Mouse (Mus musculus): ENCODE measurements around the gene Mpped2. TPM values are rescaled to one million over a fixed set of nuclear protein-coding genes. Genes with fewer than 3 reads are reported as not detected.
A peak's percentile ranks its signal among the peaks of the same experiment; 100 is the strongest.

Mpped2 gene
- polyA plus RNA-seq, 1 experiment from 2014 or later, result 102 TPM

DNA sequence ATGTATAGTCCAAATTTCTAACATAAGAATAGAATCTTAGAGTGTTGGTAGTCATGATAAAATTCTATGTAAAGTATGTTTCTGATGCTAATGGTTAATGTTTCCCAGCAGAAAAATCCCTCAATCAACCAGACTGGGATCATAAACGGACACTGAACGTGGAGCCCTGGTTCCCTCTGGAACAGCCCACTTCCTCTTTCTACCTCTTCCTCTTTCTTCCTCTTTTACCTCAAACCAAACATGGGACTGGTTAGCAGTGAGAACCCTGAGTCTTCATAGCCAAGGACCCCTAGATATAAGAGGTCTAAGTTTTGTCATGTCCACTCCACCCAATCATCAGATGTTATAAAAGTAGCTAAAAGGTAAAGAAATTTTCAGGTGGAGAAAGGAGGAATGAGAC lies 132.4 kb downstream of the Mpped2 start:
- no peaks in the 10 kb centered on the region for H3K9me3 ChIP-seq (replicated peaks; ENCODE audit: control insufficient read depth, low read length)
- no peak overlapping the region for H3K4me2 ChIP-seq (ENCODE audit: low read depth, low read length)
- H3K27me3 ChIP-seq (ENCODE audit: control insufficient read depth, insufficient read depth, low read length), result no peaks in the 10 kb centered on the region; the same call in 1 of the 2 replicates
- H3K36me3 ChIP-seq (replicated peaks; ENCODE audit: control insufficient read depth, insufficient read depth, low read depth, low read length), result no peaks in the 10 kb centered on the region
- H3K4me3 ChIP-seq (ENCODE audit: low read depth, low read length), result no peak overlapping the region
- no peak overlapping the region for H3K27ac ChIP-seq (replicated peaks; ENCODE audit: low read depth, low read length)
- WGBS, result 66% methylated on average over 2 of the region's 2 CpGs
- DNase-seq (ENCODE audit: low spot score), result no peak
- peaks cover 4% of the 10 kb centered on the region; the same call in 1 of the 2 replicates for H3K4me1 ChIP-seq (ENCODE audit: control insufficient read depth, insufficient read depth, low read length)
- ATAC-seq (replicated peaks; ENCODE audit: insufficient number of reproducible peaks, low FRiP score, low TSS enrichment, low read depth), result no peak
- no peak overlapping the region for H3K9ac ChIP-seq (replicated peaks; ENCODE audit: low read length)

DNA sequence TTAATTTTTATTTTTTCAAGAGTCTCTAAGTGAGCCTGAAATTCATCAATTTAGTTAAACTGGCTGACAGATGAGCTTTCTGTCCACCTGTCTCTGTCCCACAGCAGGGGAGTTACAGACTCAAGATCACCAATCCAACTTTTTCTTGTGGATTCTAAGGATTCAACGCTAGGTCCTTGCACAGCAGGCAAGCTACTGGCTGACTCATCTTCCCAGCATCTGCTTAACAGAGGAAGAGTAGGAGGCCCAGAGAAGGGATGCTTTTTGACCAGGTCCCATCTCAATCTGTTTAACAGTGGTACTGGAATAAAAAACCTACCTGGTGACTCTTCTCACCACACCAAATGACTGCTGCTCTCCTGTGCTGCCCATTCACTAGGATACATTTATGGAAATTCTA lies 133.0 kb downstream of the Mpped2 start:
- Histone ChIP-seq H3K4me2 (ENCODE audit: low read depth, low read length) (no peak overlapping the region), H3K4me3 (ENCODE audit: low read depth, low read length) (no peak overlapping the region), H3K27ac (replicated peaks; ENCODE audit: low read depth, low read length) (no peak overlapping the region), H3K9me3 (replicated peaks; ENCODE audit: control insufficient read depth, low read length) (no peaks in the 10 kb centered on the region), H3K4me1 (ENCODE audit: control insufficient read depth, insufficient read depth, low read length) (peaks cover 4% of the 10 kb centered on the region; the same call in 1 of the 2 replicates), H3K9ac (replicated peaks; ENCODE audit: low read length) (no peak overlapping the region), H3K36me3 (replicated peaks; ENCODE audit: control insufficient read depth, insufficient read depth, low read depth, low read length) (no peaks in the 10 kb centered on the region), H3K27me3 (ENCODE audit: control insufficient read depth, insufficient read depth, low read length) (no peaks in the 10 kb centered on the region; the same call in 1 of the 2 replicates)
- 63% methylated on average over 1 of the region's 1 CpGs for WGBS
- DNase-seq (ENCODE audit: low spot score) (no peak), ATAC-seq (replicated peaks; ENCODE audit: insufficient number of reproducible peaks, low FRiP score, low TSS enrichment, low read depth) (no peak)

DNA sequence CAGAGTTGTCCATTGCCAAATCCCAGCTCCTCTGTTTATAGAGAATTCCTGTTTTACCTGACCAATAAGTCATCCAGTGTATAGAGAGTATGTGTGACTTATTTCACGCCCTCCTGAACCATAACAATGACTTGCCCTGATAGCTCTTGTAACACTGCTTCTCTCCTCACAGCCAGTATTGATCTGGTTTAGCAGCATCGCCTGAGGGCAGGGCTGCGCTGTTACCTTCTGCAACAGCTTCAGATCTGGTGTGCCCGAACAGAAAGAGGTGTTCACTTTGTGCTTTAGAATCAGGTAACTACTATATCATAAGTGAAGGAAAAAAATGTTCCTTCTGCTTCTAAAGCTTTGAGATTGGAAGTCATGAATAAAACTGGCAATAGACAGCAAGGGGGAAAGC lies 133.7 kb downstream of the Mpped2 start:
- Histone ChIP-seq H3K27ac (replicated peaks; ENCODE audit: low read depth, low read length) (no peak overlapping the region), H3K27me3 (ENCODE audit: control insufficient read depth, insufficient read depth, low read length) (no peaks in the 10 kb centered on the region), H3K4me2 (ENCODE audit: low read depth, low read length) (no peak overlapping the region), H3K36me3 (replicated peaks; ENCODE audit: control insufficient read depth, insufficient read depth, low read depth, low read length) (no peaks in the 10 kb centered on the region), H3K4me1 (ENCODE audit: control insufficient read depth, insufficient read depth, low read length) (peaks cover 4% of the 10 kb centered on the region; the same call in 1 of the 2 replicates), H3K9ac (replicated peaks; ENCODE audit: low read length) (no peak overlapping the region), H3K9me3 (replicated peaks; ENCODE audit: control insufficient read depth, low read length) (no peaks in the 10 kb centered on the region), H3K4me3 (ENCODE audit: low read depth, low read length) (no peak overlapping the region)
- no peak for ATAC-seq (replicated peaks; ENCODE audit: insufficient number of reproducible peaks, low FRiP score, low TSS enrichment, low read depth)
- DNase-seq (ENCODE audit: low spot score), result no peak
- 62% methylated on average over 4 of the region's 4 CpGs for WGBS

DNA sequence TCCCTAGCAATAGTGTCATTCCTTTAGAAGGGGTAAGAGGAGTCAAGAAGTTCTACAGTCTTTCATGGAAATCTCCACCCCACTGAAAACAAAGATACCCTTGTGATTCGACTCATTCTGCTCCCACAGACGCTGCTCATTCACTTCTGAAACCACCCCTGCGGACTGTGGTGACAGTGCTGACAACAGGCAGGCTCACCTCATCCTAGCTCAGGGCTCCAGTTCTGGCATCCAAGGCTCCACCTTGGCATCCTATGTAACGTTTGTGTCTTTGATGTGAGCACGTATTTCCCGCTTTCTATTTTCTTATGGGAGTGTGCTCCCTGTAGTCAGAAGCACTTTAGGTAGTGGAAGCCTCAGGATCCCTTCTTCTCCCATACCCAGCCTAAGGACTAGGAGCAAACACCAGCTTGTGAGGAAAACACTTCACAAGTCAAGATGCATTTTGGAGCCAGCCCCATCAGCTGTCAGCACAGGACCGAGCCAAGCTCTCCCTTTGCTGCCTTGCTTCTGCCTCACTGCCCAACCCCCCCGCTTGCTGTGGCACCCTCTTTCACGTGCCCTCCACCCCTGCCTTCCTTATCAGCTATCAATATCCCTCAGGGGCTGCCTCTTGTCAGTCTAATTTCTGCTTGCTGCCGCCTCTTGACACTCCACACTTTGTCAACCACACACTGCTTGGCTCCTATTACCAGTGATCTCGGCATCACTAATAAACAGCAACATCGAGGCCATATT lies 135.7 kb downstream of the Mpped2 start:
- no peaks in the 10 kb centered on the region for H3K36me3 ChIP-seq (replicated peaks; ENCODE audit: control insufficient read depth, insufficient read depth, low read depth, low read length)
- H3K4me1 ChIP-seq (ENCODE audit: control insufficient read depth, insufficient read depth, low read length), result peaks cover 4% of the 10 kb centered on the region; the same call in 1 of the 2 replicates
- H3K27me3 ChIP-seq (ENCODE audit: control insufficient read depth, insufficient read depth, low read length), result no peaks in the 10 kb centered on the region
- DNase-seq (ENCODE audit: low spot score), result no peak
- no peak overlapping the region for H3K9ac ChIP-seq (replicated peaks; ENCODE audit: low read length)
- no peak for ATAC-seq (replicated peaks; ENCODE audit: insufficient number of reproducible peaks, low FRiP score, low TSS enrichment, low read depth)
- H3K9me3 ChIP-seq (replicated peaks; ENCODE audit: control insufficient read depth, low read length), result no peaks in the 10 kb centered on the region
- H3K4me2 ChIP-seq (ENCODE audit: low read depth, low read length), result no peak overlapping the region
- H3K27ac ChIP-seq (replicated peaks; ENCODE audit: low read depth, low read length), result no peak overlapping the region
- H3K4me3 ChIP-seq (ENCODE audit: low read depth, low read length), result no peak overlapping the region
- WGBS, result 38% methylated on average over 12 of the region's 12 CpGs

DNA sequence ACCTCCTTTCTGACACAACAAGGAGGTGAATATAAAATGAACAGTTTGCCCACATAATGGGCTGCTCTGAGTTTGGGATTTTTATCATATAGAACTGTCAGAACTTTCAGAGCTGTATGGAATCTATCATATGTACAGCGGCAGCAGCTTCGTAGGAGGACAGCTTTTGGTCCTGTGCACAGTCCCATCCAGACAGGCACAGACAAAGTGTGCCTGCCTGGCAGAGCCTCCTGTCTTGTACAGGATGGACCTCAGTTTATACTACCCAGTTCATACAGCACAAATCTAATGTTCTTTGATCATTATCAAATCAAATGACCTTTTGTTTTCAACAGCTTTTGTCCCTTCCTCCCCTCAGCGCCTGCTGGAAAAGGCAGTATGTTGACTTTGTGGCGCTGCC lies 136.4 kb downstream of the Mpped2 start:
- Histone ChIP-seq H3K9ac (replicated peaks; ENCODE audit: low read length) (no peak overlapping the region), H3K9me3 (replicated peaks; ENCODE audit: control insufficient read depth, low read length) (no peaks in the 10 kb centered on the region), H3K36me3 (replicated peaks; ENCODE audit: control insufficient read depth, insufficient read depth, low read depth, low read length) (no peaks in the 10 kb centered on the region), H3K4me3 (ENCODE audit: low read depth, low read length) (no peak overlapping the region), H3K27ac (replicated peaks; ENCODE audit: low read depth, low read length) (no peak overlapping the region), H3K4me2 (ENCODE audit: low read depth, low read length) (no peak overlapping the region), H3K4me1 (ENCODE audit: control insufficient read depth, insufficient read depth, low read length) (peaks cover 4% of the 10 kb centered on the region; the same call in 1 of the 2 replicates), H3K27me3 (ENCODE audit: control insufficient read depth, insufficient read depth, low read length) (no peaks in the 10 kb centered on the region)
- ATAC-seq (replicated peaks; ENCODE audit: insufficient number of reproducible peaks, low FRiP score, low TSS enrichment, low read depth), result no peak
- DNase-seq (ENCODE audit: low spot score), result no peak
- WGBS, result 59% methylated on average over 4 of the region's 4 CpGs

DNA sequence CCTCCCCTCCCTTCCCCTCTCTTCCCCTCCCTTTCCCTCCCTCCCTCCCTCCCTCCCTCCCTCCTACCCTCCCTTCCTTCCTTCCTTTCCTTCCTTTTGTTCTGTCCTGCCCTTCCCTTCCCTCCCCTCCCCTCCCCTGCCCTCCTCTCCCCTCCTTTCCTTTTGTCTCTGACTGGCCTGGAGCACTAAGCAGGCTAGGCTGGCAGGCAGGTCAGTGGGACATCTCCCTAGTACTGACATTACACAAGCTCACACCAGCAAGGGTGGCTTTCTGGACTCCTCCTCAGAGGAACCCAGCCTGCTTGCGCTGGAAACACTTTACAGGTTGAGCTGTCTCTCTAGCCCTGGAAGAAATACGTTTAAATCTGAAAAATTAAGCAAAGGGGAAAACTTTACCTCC lies 139.5 kb downstream of the Mpped2 start:
- H3K36me3 ChIP-seq (replicated peaks; ENCODE audit: control insufficient read depth, insufficient read depth, low read depth, low read length), result no peaks in the 10 kb centered on the region
- H3K27ac ChIP-seq (replicated peaks; ENCODE audit: low read depth, low read length), result no peak overlapping the region
- no peak overlapping the region for H3K4me2 ChIP-seq (ENCODE audit: low read depth, low read length)
- H3K4me3 ChIP-seq (ENCODE audit: low read depth, low read length), result no peak overlapping the region
- H3K4me1 ChIP-seq (ENCODE audit: control insufficient read depth, insufficient read depth, low read length), result peaks cover 4% of the 10 kb centered on the region; the same call in 1 of the 2 replicates
- 48% methylated on average over 2 of the region's 2 CpGs for WGBS
- H3K9me3 ChIP-seq (replicated peaks; ENCODE audit: control insufficient read depth, low read length), result no peaks in the 10 kb centered on the region
- ATAC-seq (replicated peaks; ENCODE audit: insufficient number of reproducible peaks, low FRiP score, low TSS enrichment, low read depth) (no peak), DNase-seq (ENCODE audit: low spot score) (no peak)
- H3K27me3 ChIP-seq (ENCODE audit: control insufficient read depth, insufficient read depth, low read length), result no peaks in the 10 kb centered on the region
- no peak overlapping the region for H3K9ac ChIP-seq (replicated peaks; ENCODE audit: low read length)

DNA sequence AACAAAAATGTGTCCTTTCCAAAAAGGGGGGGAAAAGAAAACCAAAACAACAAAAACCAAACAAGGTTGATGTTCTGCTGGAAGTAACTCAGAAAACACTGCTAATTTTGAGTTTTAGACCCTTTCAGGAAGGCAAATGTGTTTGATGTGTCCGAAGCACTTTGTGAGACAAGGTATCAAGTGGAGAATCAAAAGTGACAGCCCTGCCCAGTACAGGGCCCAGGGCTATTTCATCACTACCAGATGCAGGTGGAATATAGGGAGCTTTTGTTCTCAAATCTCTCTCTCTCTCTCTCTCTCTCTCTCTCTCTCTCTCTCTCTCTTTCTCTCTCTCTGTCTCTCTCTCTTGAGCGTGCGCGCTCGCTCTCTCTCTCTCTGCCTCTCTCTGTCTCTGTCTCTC lies 140.1 kb downstream of the Mpped2 start:
- Histone ChIP-seq H3K4me2 (ENCODE audit: low read depth, low read length) (no peak overlapping the region), H3K4me3 (ENCODE audit: low read depth, low read length) (no peak overlapping the region), H3K27me3 (ENCODE audit: control insufficient read depth, insufficient read depth, low read length) (no peaks in the 10 kb centered on the region), H3K36me3 (replicated peaks; ENCODE audit: control insufficient read depth, insufficient read depth, low read depth, low read length) (no peaks in the 10 kb centered on the region), H3K4me1 (ENCODE audit: control insufficient read depth, insufficient read depth, low read length) (peaks cover 8% of the 10 kb centered on the region), H3K9me3 (replicated peaks; ENCODE audit: control insufficient read depth, low read length) (no peaks in the 10 kb centered on the region), H3K9ac (replicated peaks; ENCODE audit: low read length) (no peak overlapping the region), H3K27ac (replicated peaks; ENCODE audit: low read depth, low read length) (no peak overlapping the region)
- no peak for ATAC-seq (replicated peaks; ENCODE audit: insufficient number of reproducible peaks, low FRiP score, low TSS enrichment, low read depth)
- WGBS, result 60% methylated on average over 5 of the region's 5 CpGs
- DNase-seq (ENCODE audit: low spot score), result peak; percentile 73

DNA sequence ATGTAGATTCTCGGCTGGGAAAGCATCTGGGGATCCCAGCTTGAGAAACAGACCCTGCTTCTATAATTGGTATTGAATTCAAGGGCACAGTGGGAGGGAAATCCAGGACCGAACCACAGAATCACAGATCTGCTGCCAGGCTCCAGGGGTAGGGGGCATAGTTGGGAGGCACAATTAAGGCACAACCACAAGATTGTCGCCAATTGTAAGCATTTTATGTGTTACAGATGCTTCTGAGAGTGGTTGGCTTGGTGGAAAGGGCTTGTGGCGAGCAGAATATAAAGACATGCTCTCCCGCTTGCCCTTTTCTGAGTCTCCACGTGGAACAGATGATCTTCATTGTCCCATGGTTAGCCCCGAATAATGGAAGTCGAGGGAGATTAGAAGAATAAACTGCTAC lies 142.3 kb downstream of the Mpped2 start:
- peaks cover 4% of the 10 kb centered on the region for H3K4me1 ChIP-seq (ENCODE audit: control insufficient read depth, insufficient read depth, low read length)
- H3K4me3 ChIP-seq (ENCODE audit: low read depth, low read length), result no peak overlapping the region
- H3K27me3 ChIP-seq (ENCODE audit: control insufficient read depth, insufficient read depth, low read length), result no peaks in the 10 kb centered on the region
- ATAC-seq (replicated peaks; ENCODE audit: insufficient number of reproducible peaks, low FRiP score, low TSS enrichment, low read depth) (no peak), DNase-seq (ENCODE audit: low spot score) (no peak)
- H3K9me3 ChIP-seq (replicated peaks; ENCODE audit: control insufficient read depth, low read length), result no peaks in the 10 kb centered on the region
- H3K4me2 ChIP-seq (ENCODE audit: low read depth, low read length), result no peak overlapping the region
- no peaks in the 10 kb centered on the region for H3K36me3 ChIP-seq (replicated peaks; ENCODE audit: control insufficient read depth, insufficient read depth, low read depth, low read length)
- H3K27ac ChIP-seq (replicated peaks; ENCODE audit: low read depth, low read length), result no peak overlapping the region
- no peak overlapping the region for H3K9ac ChIP-seq (replicated peaks; ENCODE audit: low read length)
- WGBS, result 58% methylated on average over 8 of the region's 8 CpGs

All from embryonic facial prominence, embryonic 11.5 days (tissue).